Mouse (Mus musculus): ENCODE data around the gene Rpusd3.

The Rpusd3 gene

DNA sequence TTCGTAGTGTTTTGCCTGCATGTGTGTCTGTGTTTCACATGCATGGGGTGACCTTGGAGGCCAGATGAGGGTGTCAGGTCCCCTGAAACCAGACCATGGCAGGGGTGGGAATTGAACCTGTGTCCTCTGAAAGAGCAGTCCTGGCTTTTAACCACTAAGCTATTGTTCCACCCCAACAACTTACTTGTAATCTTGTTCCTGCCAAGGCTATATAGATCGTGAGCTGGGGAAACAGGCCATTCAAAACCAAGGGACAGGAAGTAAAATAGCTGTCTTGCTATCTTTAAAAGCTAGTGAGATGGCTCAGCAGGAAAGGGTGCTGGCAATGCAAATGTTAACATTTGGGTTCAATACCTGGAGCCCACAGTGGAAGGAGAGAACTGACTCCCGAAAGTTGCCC lies 10.8 kb upstream of the Rpusd3 start:
- DNase-seq (ENCODE audit: low spot score in 2 of 2), result no peak

DNA sequence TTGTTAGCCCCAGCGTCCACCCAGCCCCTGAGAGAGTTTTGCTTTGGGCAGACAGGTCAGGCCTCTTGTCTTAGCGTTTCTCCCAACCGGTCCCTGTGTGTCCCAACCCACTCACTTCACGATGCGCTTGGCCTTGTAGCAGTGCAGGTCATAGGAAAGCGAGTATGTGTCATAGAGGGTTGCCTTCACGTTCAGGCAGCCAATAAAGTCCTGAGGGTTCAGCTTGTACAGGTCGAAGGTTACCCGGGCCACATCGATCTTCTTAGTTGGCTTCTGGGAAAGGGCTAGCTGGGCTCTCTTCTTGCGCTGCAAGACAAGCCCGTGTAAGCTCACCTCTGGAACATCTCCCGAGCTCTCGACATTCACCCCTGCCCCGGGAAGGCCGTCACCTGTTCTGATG lies 8.9 kb upstream of the Rpusd3 start:
- no peak for DNase-seq (ENCODE audit: low spot score in 2 of 2)

DNA sequence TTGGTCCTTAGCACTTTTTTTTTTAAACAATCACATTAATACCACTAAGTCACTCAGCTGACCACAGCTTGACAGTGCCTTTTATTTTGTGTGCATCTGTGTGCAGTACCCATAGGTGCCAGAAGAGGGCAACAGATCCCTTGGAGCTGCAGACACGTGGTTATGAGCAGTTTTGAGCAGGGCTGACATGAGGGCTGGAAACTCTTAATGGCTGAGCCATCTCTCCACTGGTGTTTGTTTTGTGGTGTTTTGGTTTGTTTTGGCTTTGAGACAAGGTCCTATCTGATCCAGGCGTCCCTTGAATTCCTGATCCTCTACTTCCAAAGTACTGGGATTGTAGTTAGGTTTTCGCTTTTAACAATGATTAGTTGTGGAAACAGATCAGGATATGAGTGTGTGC lies 8.3 kb upstream of the Rpusd3 start:
- DNase-seq (ENCODE audit: low spot score in 2 of 2), result no peak

DNA sequence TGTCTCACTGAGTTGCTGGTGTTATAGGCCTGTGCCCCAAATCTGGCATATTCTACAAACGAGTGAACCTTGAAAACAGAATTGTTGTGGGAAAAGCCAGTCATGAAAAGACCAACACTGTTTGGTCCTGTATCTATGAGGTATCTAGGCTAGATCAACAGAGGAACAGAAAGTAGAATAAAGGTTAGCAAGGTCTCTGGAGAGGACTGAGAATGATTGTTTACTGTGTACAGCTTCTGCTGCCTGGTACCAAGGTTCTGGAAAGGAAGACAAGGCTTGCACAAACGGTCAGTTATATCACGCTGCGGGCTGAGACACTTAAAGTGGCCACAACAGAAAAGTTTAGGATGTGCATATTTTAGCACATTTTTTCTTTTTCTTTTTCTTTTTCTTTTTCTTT lies 7.6 kb upstream of the Rpusd3 start:
- DNase-seq (ENCODE audit: low spot score in 2 of 2), result no peak

DNA sequence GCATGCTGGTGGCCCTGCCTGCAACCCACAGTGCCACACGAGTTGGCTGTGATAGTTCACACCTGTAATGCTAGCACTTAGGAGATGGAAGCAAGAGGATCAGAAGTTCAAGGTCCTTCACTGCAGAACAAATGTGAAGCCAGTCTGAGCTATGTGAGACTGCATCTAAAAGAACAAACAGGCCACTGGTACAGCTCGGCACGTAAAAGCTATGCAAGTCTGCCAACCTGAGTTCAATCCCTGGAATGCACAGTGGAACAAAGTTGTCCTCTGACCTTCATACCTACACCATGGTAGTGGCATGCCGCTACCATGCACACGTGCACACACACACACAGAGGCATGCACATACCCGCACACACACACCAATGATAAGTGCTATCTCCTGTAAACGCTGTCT lies 5.0 kb upstream of the Rpusd3 start:
- DNase-seq (ENCODE audit: low spot score in 2 of 2), result no peak

DNA sequence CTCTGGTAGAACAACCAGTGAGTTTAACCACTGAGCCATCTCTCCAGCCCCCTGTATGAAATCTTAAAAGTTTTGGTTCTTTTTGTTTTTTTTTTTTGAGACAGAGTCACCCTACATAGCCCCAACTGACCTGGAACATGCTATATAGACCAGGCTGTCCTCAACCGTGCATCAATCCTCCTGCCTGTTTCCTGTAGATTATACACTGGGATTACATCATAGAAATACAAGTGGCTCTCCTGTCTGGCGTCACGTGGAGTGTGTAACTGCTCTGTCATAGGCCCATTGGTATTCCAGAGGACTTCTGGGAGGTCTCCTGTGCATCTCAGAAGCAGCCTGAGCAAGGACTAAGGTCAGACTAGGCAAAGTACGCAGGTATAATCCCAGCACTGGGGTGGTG lies 3.9 kb upstream of the Rpusd3 start:
- no peak for DNase-seq (ENCODE audit: low spot score in 2 of 2)

DNA sequence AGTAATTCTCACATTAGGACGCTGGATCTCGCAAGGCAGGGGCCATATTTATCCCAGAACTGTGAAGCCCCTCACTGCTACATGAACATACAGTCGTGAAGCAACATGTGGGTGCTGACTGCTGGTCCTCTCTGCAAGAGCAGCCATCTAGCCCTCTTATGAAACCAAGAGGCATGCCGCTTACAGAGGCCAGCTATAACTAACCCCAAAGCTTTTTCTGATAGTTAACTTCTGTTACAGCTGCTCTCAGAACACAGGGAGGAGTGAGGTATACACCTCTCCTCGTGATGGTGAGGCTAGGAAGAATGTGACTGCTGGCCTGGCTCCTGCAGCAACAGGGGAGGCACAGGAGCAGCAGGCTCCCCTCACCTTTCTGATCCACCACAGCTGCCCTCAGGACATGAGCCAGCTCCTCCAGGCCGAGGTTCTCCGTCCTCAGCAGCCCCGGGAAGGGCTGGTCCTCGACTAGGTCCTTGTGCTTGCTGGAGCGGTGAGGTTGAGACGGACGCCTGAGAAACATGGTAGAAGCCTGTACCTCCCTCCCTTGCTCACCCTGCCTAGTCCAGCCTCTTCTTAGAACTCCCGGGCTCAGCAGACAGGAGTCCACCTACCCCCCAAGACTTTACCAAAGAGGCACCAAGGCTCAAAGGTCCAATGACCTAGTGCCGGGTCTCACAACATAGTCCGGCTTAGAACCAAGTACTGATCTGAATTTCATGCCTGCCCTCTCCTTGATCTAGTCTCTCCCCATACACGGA lies 520 bp downstream of the Rpusd3 start:
- peak in 1 of 2 experiments; percentile 34 for DNase-seq (ENCODE audit: low spot score in 2 of 2)

DNA sequence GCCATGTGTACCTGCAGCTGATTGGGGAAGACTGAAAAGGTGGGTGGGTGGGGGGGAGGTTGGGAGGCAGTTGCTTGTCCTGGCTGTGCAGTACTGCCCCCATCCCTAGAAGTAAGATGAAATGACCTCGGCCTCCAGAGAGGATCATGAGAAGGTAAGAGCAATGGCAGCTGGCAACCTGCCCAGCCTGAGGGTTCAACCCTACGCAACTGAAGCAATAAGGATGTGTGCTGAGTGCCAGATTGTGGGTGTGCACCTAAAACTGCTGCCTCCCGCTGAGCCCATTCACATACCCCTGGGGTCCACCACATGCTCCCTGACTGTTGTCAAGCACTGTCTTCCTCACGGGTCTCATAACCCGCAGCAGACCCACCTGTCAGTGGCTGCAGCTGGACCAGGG lies 2.7 kb downstream of the Rpusd3 start:
- DNase-seq (ENCODE audit: low spot score in 2 of 2), result no peak

DNA sequence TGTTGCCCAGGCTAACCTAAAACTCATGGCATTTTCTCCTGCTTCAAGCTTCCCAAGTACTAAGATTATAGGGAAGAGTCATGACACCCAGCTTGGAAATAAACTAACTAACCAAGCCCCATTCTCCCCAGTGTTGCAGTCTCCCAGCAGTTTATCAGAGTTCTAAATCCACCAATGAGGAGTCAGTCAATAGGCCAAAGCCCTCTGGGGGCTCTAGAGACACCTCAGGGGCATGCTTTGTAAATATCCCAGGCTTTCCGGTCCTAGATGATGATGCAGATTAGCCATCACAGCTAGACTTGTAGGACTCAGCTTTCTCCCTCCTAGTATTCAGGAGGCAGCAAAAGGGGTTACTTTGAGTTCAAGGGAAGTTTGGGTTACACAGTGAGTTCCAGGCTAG lies 9.1 kb downstream of the Rpusd3 start:
- no peak for DNase-seq (ENCODE audit: low spot score in 2 of 2)

DNA sequence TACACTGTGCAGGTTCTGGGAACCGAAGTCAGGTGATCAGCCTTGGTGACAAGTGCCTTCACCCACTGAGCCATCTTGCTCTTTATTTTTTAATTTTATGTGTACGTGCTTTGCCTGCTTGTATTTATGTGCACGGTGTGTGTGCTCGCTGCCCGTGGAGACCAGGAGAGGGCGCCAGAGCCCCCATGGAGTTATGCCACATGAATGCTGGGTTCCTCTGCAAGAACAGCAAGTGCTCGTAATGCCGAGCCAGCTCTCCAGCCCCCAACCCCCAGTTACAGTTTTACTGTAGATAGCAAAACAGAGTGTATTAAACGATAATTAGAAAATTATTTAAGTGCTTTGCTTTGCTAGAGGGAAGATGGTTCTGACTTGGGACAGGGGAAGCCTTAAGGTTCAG lies 12.5 kb downstream of the Rpusd3 start:
- DNase-seq (ENCODE audit: low spot score in 2 of 2), result no peak

DNA sequence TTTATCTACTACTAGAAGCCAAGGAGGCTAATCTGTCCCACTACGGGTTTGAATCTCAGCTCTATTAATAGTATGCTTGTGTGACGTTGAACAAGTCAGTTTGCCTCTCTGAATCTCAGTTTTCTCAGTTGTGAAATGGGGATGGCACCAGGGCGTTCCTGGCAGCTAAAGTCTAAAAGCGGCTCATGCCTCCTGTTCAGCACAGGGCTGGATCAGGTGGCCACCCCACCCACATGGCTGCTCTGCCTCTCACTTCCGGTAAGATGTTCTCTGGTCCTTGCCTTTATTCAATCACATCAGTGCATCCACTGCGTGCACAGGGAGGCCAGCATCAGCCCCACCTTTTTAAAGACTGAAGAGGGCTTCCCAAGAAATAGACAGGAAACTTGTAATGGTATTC lies 13.7 kb downstream of the Rpusd3 start:
- no peak for DNase-seq (ENCODE audit: low spot score in 2 of 2)

DNA sequence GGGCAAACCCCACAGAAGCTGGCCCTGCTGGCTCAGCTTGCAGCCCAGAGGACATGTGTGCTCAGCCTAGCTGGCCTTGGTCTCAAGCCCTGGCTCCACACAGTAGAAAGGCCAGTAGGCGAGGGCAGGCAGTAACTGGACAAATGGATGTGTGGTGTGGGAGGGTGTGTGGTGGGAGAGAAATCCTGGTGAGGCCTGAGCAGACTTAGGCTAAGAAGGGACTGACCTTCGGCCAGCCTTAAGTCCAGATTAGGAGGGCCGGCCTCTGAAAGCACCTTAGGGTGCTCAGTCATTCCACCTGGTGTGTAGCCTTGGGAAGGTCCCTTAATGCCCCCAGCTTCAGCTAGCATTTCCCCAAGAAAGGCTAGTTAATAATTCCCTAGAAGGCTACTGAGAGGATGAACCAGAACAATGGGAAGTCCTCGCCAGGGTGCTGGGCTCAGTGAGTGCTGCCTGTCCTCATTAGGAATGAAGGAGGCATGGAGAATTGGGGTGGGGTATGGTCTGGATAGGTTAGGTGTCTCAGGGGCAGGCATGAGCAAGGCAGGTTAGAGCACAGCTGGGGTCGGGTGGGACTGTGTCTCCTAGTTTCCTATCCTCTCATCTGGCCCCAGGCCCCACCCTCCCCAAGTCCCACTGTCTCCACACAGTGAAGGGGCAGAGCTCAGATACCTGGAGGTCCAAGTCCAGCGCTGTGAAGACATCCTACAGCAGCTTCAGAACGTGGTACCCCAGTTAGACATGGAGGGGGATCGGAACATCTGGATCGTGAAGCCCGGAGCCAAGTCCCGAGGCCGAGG lies 14.3 kb downstream of the Rpusd3 start:
- no peak for DNase-seq (ENCODE audit: low spot score in 2 of 2)

DNA sequence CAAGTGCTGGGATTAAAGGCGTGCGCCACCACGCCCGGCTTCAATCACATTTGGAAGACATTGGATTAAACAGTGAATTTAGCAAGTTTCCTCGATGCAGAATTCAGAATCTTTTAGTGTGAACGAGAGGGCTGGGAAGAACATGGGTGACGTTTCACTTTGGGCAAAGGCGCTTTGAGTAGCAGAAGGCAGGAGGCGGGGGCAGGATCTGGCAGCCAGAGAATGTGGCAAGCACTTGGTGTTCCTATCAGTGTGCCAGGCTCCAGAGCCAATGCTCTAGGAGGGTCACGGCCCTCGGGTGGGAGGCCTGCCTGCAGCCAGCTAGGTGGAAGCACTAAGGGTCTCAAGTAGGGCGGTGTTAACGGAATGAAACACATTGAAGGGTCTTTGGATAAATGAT lies 17.0 kb downstream of the Rpusd3 start:
- no peak for DNase-seq (ENCODE audit: low spot score in 2 of 2)

DNA sequence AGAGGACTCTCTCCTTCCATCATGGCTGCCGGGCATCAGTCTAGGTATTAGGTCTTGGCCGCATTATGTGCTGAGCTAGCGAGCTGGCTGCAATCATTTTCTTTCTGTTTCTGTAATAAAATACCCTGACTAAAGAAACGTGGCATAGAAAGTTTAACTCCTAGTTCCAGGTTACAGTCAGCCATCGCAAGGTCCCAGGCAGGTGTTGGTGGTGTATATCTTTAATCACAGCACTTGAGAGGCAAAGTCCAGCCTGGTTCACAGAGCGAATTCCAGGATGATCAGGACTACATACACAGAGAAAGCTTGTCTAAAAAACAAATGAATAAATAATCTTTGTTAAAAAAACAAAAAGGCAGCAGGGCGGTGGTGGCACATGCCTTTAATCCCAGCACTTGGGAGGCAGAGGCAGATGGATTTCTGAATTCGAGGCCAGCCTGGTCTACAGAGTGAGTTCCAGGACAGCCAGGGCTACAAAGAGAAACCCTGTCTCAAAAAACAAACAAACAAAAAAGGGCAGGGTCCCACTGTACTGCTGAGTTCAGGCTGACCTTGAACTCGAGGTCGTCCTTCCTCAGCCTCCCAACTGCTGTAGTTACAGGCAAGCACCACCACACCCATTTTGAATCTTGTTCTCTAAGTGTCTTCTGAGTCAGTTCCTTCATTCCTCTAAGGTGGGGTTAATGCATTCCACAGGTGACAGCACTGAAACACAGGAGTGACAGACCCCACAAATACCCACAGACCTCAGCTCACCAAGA lies 22.7 kb downstream of the Rpusd3 start:
- no peak for DNase-seq (ENCODE audit: low spot score in 2 of 2)

DNA sequence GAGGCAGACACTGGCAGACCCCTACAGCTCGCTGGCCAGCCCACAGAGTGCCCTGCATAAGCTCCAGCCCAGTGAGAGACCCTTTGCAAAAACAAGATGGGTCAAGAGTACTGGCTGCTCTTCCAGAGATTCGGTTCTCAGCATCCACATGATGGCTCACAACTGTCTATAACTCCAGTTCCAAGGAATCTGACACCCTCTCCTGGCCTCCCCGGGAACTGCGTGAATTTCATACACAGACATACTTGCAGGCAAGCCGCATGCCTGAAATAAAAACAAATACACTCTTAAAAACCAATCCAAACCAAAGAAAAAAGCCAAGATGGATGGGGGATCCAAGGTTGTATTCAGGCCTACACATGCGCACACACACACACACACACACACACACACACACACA lies 23.6 kb downstream of the Rpusd3 start:
- DNase-seq (ENCODE audit: low spot score in 2 of 2), result no peak

DNA sequence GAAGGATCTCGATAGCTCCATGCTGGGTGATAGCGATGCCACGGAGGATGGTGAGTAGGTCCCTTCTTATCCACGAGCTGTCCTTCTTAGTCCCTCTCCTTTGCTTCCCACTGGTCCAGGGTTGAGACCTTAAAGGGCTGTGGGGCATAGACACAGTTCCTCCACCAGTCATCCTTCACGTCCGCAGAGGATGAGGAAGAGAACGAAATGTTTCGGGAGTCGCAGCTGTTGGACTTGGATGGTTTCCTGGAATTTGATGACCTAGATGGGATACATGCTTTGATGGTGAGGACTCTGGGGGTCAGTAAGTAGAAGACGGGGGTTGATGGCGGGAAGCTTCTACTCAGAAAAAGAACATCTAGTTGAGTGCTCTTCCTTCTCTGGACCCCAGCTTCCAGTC lies 24.3 kb downstream of the Rpusd3 start:
- no peak for DNase-seq (ENCODE audit: low spot score in 2 of 2)

DNA sequence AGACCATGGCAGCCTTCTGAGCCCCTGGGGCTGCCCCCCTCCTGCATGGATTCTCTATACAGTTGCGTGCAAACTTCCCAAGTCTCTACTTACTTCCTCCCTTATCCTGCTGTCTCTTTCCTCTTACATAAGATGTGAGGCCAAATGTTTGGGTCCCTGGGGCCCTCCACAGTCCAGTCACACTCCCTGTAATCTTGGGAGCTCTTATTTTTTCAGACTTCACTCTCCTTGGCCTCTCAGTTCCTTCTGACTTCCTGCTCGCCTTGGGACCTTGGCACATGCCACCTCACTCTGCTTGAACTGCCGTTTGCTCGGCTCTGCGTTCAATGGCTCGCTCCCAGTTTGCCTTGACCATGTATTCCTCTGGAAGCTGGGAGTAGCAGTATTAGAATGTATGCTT lies 25.2 kb downstream of the Rpusd3 start:
- no peak for DNase-seq (ENCODE audit: low spot score in 2 of 2)

DNA sequence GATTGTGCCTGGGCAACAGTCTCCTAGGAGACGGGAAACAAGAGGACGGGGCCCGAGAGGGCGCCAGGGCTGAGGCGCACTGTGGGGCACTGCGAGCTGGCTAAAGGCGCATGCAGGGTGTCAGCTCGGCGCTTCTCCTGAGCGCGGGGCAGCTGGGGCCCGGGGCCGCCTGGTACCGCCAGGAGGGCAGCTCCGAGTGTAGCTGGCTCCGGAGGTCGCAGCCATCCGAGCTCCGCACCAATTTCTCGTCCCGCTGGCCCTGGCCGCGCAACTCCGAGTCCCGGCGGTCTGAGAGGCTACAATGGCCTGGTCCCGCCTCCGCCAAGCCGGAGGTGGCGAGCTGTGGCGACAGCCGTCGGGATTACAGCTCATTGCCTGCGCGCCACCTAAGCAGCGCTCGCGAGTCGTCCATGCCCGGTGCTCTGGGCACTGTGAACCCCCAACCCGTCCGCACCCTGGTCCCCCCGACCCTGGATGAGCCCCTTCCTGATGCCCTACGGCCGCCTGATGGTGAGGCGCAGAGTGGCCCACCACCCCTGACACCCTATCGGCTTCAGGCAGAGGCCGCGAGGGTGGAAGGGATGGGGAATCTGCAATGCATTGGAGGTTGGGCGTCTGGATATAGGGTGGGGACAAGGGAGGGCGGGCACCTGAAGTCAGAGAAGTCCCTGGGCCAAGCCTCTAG lies 26.6 kb downstream of the Rpusd3 start:
- DNase-seq (ENCODE audit: low spot score in 2 of 2), result peak in 1 of 2 experiments; percentile 54

DNA sequence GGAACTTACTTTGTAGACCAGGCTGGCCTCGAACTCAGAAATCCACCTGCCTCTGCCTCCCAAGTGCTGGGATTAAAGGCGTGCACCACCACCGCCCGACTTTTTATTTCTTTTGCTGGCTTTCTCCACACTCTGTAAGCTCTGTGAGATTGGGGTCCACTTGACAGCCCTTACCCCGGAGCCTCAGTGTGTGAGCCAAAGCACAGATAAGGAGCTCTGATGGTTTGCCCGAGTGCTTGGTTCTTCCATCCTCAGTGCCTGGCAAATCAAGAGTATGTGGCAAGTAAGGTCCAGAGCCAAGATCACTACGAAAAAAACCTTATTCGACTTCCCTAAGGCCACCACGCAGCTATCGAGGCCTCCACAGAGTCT lies 27.1 kb downstream of the Rpusd3 start:
- no peak for DNase-seq (ENCODE audit: low spot score in 2 of 2)

DNA sequence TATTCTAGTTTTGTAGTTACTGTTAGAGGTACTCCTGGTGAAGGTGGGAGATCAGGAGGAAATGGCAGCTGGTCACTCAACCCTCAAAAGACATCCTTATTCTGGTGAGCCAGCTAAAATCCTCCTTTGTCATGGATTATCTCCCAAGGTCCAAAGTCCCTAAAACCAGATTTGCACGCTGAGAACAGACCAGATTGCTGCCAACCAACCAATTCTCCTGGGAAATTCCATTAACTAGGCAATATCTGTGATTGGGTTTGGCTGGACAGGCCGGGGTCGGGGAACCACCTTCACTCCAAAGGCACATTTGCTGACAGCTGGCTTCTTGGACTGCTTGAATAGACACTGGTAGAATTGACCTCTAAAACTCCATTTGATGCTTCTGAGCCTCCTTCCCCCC lies 28.4 kb downstream of the Rpusd3 start:
- DNase-seq (ENCODE audit: low spot score in 2 of 2), result no peak

DNA sequence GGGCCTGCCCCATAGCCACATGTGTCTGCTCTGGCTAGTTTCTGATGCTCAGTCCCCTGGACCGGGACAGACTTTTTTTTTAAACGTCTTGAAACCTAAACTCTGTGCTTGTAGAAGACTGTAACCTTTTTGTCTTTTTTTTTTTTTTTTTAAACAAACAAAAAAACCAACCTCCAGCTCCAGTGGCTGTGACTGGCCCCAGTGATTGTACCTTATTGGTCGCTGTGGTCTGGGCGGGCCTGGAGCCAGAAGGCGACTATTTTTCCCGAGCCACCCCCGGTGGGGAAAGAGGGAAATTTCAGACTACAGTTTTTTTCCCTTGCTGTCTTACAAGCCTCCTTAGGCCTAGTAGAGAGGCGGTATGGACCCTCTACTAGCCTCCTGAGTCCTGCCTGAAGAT lies 30.2 kb downstream of the Rpusd3 start, which contains the start of gene Ttll3:
Ttll3 (plus strand) TSS at position 301 of the 400 bp plus-strand sequence.
- DNase-seq (ENCODE audit: low spot score in 2 of 2), result no peak

DNA sequence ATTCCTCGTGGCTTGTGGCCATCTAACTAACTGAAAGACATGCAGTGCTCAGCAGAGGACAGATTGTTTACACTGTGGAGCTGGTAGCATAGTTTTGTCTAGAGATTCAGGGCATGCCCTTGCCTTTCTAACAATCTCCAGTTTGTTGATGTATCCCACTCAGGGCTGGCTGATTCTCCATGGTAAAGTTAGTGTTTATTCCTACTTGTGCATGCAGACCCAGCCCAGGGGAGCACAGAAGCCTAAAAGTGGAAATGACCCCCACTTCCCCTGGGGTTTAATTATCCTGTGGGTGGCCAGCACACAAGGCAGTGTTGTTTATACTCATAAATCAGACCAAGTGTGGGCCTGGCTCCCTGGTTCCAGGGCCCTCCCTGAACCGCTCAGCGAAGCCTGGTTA lies 33.1 kb downstream of the Rpusd3 start:
- DNase-seq (ENCODE audit: low spot score in 2 of 2), result no peak
